Mouse (Mus musculus) megakaryocyte progenitor cell, adult 5-6 weeks (primary cell): Measurements from ENCODE around the gene Cldn34c1. TPM values are rescaled to one million over a fixed set of nuclear protein-coding genes. Genes with fewer than 3 reads are reported as not detected.
"Not testable (repeated sequence)": the region's sequence is repeated elsewhere in the genome, so short reads cannot be mapped to it uniquely, and the experiment has no call there.

Experiments
- ATAC-seq: replicated peaks from 2 replicates; pipeline ENCODE4 v1.8.0; 2016; ENCODE audit warnings: mild to moderate bottlenecking, moderate TSS enrichment, inconsistent platforms; ENCODE audit not compliant: poor library complexity
- total RNA-seq, 2 experiments: library from RNA; stranded (forward) in 1 of 2; stranded (reverse) in 1 of 2; fragments of 157-497, 149-512 nt in 1 of 2; fragments of 200-1000 nt in 1 of 2; gene quantifications; 2 replicates each; pipeline versions ENCODE4 v1.2.3 to v1.2.4; 2015 to 2017

The Cldn34c1 gene
- 4.4 and 10.9 TPM in 2 replicates for total RNA-seq (2015)
- 3.0 and 4.8 TPM in 2 replicates for total RNA-seq (2017)

DNA sequence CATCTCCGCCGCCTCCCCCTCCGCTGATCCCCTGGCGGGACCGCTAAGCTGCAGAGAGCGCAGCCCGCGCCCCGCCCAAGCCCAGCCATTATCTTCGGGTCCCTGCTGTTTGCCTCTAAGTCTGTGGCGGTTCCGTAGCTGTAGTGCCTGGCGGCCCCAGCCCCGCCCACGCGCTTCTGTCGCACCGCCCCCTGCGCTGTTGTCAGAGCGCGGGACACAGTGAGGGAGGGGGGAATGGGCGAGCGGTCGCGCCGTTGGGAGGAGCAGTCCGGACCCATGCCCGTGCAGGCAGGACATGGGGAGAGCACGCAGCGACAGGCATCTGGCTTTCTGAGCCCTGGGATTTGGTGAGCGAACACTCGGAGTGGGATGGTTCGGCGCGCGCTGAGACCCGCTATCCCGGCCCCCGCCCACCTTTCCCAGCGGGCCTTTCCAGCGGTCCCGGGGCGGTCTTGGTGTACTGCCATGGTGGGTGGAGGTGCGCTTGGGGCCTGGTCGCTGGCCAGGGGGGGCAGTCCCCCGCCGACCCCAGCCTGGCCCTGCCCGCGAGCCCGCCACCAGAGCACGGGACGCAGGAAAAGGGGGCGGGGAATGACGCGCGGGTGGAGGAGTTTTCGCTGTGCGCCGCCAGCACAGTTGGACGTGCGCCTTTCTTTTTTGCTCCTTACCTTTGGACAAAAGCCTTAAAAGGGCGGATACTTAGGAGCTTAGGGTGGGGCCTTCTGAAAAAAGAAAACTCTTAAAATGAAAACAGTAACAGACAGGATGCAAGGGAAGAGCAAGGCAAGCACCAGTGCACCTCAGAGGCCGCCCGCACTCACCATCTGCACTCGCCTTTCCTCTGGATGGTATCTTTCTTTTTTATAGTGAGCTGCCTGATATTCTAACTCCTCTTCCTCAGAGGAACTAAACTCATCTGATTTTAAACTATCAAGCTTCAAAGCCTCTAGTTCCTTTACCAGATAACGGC is at the start of gene Cldn34c1:
Cldn34c1 (plus strand) TSS at position 205 of the 970 bp plus-strand sequence.
- peak; percentile 99 for ATAC-seq

DNA sequence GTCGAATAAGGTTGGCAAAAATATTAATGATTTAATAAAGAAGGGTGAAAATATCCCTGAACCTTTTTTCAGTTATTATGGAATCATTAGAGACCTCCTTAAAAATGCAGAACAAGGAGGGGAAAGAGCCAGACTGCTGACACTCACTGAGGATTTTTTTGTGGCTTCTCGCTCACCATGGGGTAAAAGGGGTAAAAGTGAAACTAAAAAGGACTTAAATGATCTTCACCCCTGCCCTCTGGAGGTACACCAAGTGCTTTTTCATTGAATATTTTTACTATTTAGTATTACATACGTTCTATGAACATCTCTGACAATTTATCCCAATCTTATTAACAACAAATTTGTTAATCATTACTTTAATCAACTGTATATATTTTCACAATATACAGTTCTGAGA is 15.9 kb upstream of the Cldn34c1 start:
- no peak for ATAC-seq

DNA sequence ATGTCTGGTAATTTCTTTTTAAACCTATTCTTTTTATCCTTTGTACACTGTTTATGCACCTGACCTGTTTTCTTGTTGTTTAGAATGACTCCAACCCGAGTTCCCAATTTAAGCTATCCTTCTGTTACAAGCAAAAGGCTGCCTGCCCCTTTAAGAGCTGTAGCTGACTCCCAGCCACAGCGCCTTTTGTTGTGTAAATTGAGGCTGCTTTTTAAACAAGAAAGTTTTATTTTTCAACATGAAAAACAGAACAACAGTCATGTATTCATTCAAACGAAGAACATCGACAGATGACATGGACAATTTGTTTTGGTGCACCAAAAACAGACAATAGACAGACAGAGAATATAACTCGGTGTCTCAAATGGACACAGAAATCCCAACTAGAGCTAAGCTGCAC is 489 bp upstream of the Cldn34c1 start:
- ATAC-seq = not testable (repeated sequence)

DNA sequence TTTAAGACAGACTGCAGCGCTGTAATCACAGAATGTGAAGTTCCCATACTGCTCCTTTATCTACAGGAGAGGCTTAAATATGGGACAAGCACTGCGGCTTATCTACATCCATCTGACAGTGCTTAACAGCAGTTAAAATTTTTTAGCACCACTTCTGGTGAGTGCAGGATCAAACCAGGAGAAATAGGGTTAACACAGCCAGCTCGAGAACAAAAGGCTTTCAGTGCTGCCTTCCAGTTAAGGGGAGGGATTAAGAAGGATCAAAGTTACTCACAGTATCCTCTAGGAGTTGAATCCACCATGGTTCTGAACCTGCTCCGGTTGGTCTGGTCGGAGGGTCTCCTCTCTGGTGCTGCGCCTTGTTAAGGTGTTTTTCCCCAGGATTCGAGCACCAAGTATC is 1.4 kb downstream of the Cldn34c1 start:
- not testable (repeated sequence) for ATAC-seq

DNA sequence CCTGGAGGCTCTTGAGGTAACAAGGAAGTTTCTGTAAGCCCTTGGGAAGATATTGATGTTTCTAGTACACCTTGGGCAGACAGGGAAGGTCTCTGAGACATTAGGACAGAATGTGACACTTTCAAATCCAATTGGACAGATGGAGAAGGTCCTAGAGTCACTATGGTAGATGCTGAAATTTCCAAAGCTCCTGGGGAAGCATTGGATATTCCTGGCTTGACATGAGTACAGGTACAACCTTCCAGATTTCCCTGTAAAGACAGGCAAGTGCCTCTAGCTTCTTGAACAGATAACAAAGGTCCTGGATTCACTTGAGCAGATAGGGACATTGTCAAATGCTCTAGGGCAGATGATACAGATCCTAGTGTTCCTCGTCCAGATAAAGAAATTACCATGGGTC is 119.1 kb downstream of the Cldn34c1 start, which contains the start of gene Srsx:
Srsx (minus strand) TSS at position 101 of the 400 bp plus-strand sequence.
- ATAC-seq = not testable (repeated sequence)

Other genes starting within 250 kb of the Cldn34c1 start
- not detected in 2 replicates for gene Gm17521, start 73.8 kb upstream of the Cldn34c1 start, total RNA-seq (2015)
- gene Gm17521, start 73.8 kb upstream of the Cldn34c1 start, total RNA-seq (2017) = not detected in 2 replicates
- gene Srsx, start 119.0 kb downstream of the Cldn34c1 start, total RNA-seq (2015) = not detected in 2 replicates
- gene Srsx, start 119.0 kb downstream of the Cldn34c1 start, total RNA-seq (2017) = not detected in 2 replicates
- gene Gm17577, start 143.4 kb downstream of the Cldn34c1 start, total RNA-seq (2015) = not detected in 2 replicates
- gene Gm17577, start 143.4 kb downstream of the Cldn34c1 start, total RNA-seq (2017) = not detected in 2 replicates